Mouse (Mus musculus) neural tube, postnatal 0 days (tissue): ENCODE data around the gene Irx6. TPM values are rescaled to one million over a fixed set of nuclear protein-coding genes. Genes with fewer than 3 reads are reported as not detected.

Source experiments
- polyA plus RNA-seq: library from polyadenylated mRNA; unstranded; fragments of >200 nt; fragmentation: Nextera tagmentation; extraction: Ambion mirVana; gene quantifications from 2 replicates; pipeline ENCODE4 v1.2.1, GENCODE M21; 2015

Gene Irx6
- 0.43 and 0.49 TPM in 2 replicates for polyA plus RNA-seq

DNA sequence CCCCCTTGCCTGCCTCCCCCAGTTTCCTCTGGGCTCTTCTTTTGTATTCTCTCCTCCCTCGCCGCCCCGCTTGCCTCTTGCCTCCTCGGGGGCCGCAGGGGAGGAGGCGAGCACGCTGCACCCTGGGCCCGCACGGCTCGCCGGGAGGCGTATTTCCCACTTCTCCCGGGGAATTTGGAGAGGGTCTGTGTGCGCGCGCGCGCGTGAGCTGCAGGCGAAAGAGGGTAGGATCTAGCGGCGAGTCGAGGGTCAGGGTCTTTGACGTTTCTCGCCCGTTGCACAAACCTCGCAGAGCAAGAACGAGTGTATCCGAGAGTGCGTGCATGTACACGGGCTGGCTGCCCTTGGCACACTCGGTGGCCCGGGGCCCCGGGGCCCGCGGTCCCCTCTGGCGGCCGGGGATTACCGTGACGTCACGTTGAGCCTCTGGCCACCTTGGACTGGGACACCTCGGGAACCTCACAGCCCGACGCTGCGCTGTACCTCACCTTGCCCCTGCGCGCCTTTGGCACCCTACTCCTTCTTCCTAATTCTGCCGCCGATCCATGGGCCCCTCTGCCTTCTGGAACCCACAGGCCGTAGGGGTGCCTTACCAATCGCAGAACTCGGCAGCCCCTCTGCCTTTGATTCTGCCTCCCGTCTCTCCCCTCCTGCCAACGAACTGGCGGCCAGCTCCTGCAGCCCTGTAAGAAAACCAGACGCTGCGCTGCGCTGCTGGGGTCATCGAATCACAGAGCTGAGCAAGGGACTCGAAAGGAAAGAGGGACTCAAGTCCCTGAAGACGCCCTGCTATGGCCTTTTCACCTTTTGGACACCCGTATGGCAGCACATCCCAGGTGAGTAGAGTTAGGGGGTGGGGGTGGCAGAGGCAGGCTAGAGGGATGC, at the start of gene Irx6:
Gene Irx6 (plus strand): TSS at position 45 of the 885 bp plus-strand sequence.

Other genes with a start within 250 kb of the Irx6 start
- 27.3 and 29.9 TPM in 2 replicates for gene Mmp2, start 153.0 kb downstream of the Irx6 start, polyA plus RNA-seq
- gene Lpcat2, start 181.1 kb downstream of the Irx6 start, polyA plus RNA-seq, result 12.9 and 15.2 TPM in 2 replicates
- gene Capns2, start 227.1 kb downstream of the Irx6 start, polyA plus RNA-seq, result not detected in 2 replicates